Mouse (Mus musculus): ENCODE data around the gene Snrpa. TPM values are rescaled to one million over a fixed set of nuclear protein-coding genes. Genes with fewer than 3 reads are reported as not detected.

Gene Snrpa
- polyA plus RNA-seq, 1 experiment from 2014 or later: 208 TPM

DNA sequence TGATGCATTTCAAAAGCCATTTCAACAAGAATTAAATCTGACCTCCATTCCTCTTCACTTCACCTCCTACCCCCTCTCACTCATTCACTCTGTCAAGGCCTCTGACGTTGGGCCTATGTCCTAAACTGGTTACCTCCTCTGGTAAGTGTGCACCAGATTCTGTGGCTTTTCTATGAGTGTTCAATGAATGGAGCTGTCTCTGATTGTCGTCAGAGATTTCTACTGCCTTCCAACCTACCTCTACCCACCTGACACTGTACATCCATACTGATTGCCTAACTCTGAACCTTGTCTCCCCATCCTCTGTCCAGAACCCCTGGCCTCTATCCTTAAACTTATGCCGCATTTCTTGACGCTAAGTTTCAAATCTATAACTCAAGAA, 18.1 kb downstream of the Snrpa start:
- Histone ChIP-seq H3K4me2 (peak overlapping the region; percentile 61), H3K27me3 (no peaks in the 10 kb centered on the region), H3K4me1 (replicated peaks) (peaks cover 21% of the 10 kb centered on the region), H3K9me3 (no peaks in the 10 kb centered on the region), H3K36me3 (peaks cover 38% of the 10 kb centered on the region), H3K9ac (peak overlapping the region; percentile 75), H3K4me3 (peak overlapping the region; percentile 69), H3K27ac (peak overlapping the region; percentile 94)
- 15% methylated on average over 4 of the region's 4 CpGs for WGBS
- ATAC-seq (ENCODE audit: low FRiP score): peak; percentile 12; the same call in 1 of the 2 replicates

- ATAC-seq (ENCODE audit: low FRiP score): no peak
- peaks cover 59% of the 10 kb centered on the region for H3K36me3 ChIP-seq
These were observed 21.2 kb downstream of the Snrpa start for GRCm38 (mm10) chr7:27174896-27175295.

DNA sequence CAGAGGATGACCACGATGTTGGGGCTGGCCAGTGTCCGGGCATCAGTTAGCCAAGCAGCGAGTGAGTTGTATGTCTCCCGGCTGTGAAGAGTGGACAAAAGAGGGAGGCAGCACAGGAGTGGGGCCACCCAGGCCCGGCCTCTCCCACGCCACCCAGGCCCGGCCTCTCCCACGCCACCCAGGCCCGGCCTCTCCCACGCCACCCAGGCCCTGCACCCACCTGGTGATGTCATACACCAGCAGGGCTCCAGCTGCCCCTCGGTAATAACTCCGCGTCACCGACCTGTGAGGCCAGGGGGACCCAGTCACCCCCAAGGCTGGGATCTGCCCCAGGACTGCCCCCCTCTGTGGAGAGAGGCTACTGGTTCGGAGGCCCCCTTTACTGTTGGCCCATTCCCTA, 21.6 kb downstream of the Snrpa start:
- ATAC-seq (ENCODE audit: low FRiP score): no peak
- no peak overlapping the region for H3K27ac ChIP-seq
- no peaks in the 10 kb centered on the region for H3K9me3 ChIP-seq
- H3K4me2 ChIP-seq: no peak overlapping the region
- H3K4me1 ChIP-seq (replicated peaks): peaks cover 13% of the 10 kb centered on the region
- no peak overlapping the region for H3K4me3 ChIP-seq
- WGBS: 95% methylated on average over 15 of the region's 15 CpGs
- H3K27me3 ChIP-seq: no peaks in the 10 kb centered on the region
- no peak overlapping the region for H3K9ac ChIP-seq
- H3K36me3 ChIP-seq: peaks cover 59% of the 10 kb centered on the region

More at GRCm38 (mm10) chr7:27174896-27175295, 21.2 kb downstream of the Snrpa start:
- no peak overlapping the region for H3K4me2 ChIP-seq
- peaks cover 17% of the 10 kb centered on the region for H3K4me1 ChIP-seq (replicated peaks)
- no peaks in the 10 kb centered on the region for H3K9me3 ChIP-seq
- H3K27me3 ChIP-seq: no peaks in the 10 kb centered on the region
- WGBS: 98% methylated on average over 7 of the region's 7 CpGs
- H3K9ac ChIP-seq: no peak overlapping the region
- no peak overlapping the region for H3K27ac ChIP-seq
- no peak overlapping the region for H3K4me3 ChIP-seq

DNA sequence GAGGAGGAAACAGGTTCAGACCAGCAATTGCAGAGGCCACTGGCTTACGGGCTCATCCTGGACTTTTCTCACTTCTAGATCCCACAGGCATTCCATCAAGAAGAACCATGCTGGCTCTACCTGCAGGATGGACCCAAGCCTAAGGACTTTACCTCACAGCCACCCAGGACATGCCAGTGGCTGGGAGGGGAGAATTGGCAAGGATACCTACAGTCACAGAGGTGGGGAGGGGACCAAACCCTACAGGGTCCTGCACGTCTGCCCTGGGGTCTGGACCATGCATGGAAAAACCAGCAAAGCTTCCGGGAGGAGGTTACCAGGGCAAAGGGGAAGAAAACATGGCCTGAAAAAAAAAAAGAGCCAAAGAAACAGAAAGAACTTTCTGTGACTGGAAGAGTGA, 25.1 kb downstream of the Snrpa start:
- Histone ChIP-seq H3K4me2 (no peak overlapping the region), H3K27me3 (no peaks in the 10 kb centered on the region), H3K4me3 (no peak overlapping the region), H3K9ac (peak overlapping the region; percentile 8; the same call in 1 of the 2 replicates), H3K4me1 (replicated peaks) (peaks cover 11% of the 10 kb centered on the region), H3K36me3 (peaks cover 61% of the 10 kb centered on the region), H3K27ac (no peak overlapping the region), H3K9me3 (no peaks in the 10 kb centered on the region)
- ATAC-seq (ENCODE audit: low FRiP score): no peak
- 92% methylated on average over 3 of the region's 3 CpGs for WGBS

GRCm38 (mm10) chr7:27168371-27168770, 27.7 kb downstream of the Snrpa start:
- 95% methylated on average over 5 of the region's 5 CpGs for WGBS
- Histone ChIP-seq H3K27ac (no peak overlapping the region; the same call in 1 of the 2 replicates), H3K9ac (no peak overlapping the region), H3K27me3 (no peaks in the 10 kb centered on the region), H3K36me3 (peaks cover 54% of the 10 kb centered on the region), H3K4me2 (no peak overlapping the region), H3K4me1 (replicated peaks) (peaks cover 35% of the 10 kb centered on the region), H3K9me3 (no peaks in the 10 kb centered on the region), H3K4me3 (no peak overlapping the region)
- no peak for ATAC-seq (ENCODE audit: low FRiP score)

DNA sequence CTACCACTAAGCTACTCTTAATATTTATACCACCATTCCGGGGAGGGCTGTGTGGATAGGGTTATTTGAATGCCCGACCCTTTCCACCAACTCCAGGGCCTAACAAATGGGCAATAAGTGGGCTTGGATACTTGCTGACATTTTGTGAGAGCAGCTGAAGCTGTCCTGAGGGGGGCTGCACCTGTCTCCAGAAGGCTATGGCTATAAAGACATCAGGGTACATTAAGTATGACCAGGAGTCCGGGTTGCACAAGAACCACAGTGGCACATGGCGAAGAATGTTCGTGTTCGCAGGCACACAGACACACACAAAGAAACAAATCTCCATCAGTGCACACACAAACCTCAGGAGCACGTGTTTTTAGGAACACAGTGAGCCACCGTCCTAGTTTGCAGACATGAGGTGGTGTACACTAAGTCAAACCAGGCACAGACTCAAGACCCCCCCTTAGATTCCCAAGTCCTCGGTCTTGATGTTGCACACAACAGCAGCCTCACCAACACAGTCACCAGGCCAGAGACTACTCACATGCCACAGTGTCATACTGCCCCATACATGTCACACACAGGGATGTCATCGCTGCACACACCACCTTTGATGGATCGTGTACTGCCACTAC, 28.5 kb downstream of the Snrpa start:
- Histone ChIP-seq H3K27me3 (no peaks in the 10 kb centered on the region), H3K4me1 (replicated peaks) (peaks cover 43% of the 10 kb centered on the region), H3K9ac (peak overlapping the region; percentile 90), H3K27ac (peak overlapping the region; percentile 99), H3K4me2 (peak overlapping the region; percentile 89), H3K36me3 (peaks cover 52% of the 10 kb centered on the region), H3K9me3 (no peaks in the 10 kb centered on the region), H3K4me3 (peak overlapping the region; percentile 74)
- WGBS: 76% methylated on average over 11 of the region's 11 CpGs
- ATAC-seq (ENCODE audit: low FRiP score): no peak

GRCm38 (mm10) chr7:27166614-27167474, 29.2 kb downstream of the Snrpa start, which contains the start of gene Egln2:
Egln2 (minus strand) TSS chr7:27166802.
- Histone ChIP-seq H3K9ac (peak within 1 kb of the TSS; percentile 90), H3K27ac (peak within 1 kb of the TSS; percentile 99), H3K4me3 (peak within 1 kb of the TSS; percentile 74), H3K4me2 (peak within 1 kb of the TSS; percentile 89), H3K27me3 (no peaks in the 10 kb centered on the region), H3K36me3 (peaks cover 50% of the 10 kb centered on the region), H3K4me1 (replicated peaks) (peaks cover 50% of the 10 kb centered on the region), H3K9me3 (no peaks in the 10 kb centered on the region)
- 1% methylated on average over 61 of the region's 61 CpGs for WGBS
- peak; percentile 79 for ATAC-seq (ENCODE audit: low FRiP score)

- H3K27me3 ChIP-seq: no peaks in the 10 kb centered on the region
- H3K4me2 ChIP-seq: peak overlapping the region; percentile 89
- H3K4me3 ChIP-seq: peak overlapping the region; percentile 74
- H3K36me3 ChIP-seq: peaks cover 50% of the 10 kb centered on the region
- peaks cover 56% of the 10 kb centered on the region for H3K4me1 ChIP-seq (replicated peaks)
- 0% methylated on average over 30 of the region's 43 CpGs for WGBS
- ATAC-seq (ENCODE audit: low FRiP score): peak; percentile 55
- peak overlapping the region; percentile 99 for H3K27ac ChIP-seq
- peak overlapping the region; percentile 90 for H3K9ac ChIP-seq
- no peaks in the 10 kb centered on the region for H3K9me3 ChIP-seq
These were observed 29.9 kb downstream of the Snrpa start for GRCm38 (mm10) chr7:27166229-27166613.

DNA sequence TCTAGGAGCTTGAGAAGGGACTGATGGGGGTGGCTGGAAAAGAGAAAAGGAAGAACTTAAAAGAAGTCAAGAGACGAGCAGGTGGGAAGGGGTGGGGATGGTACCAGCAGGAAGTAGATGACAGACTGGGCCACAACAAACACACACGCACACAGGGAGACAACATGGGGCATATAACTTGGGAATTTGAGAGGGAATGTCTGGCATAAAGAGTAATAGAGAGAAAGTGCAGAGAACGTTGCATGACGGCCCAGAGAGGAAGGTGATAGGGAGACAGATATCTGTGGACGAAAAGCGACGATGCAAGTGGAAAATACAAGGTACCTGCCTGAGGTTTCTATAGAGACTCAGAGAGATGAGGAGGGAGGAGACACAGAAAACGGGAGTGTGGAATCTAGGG, 30.4 kb downstream of the Snrpa start:
- 3% methylated on average over 8 of the region's 8 CpGs for WGBS
- no peak for ATAC-seq (ENCODE audit: low FRiP score)
- Histone ChIP-seq H3K4me3 (peak overlapping the region; percentile 74), H3K9ac (peak overlapping the region; percentile 90), H3K27ac (peak overlapping the region; percentile 99), H3K4me2 (peak overlapping the region; percentile 89), H3K4me1 (replicated peaks) (peaks cover 62% of the 10 kb centered on the region), H3K36me3 (peaks cover 48% of the 10 kb centered on the region), H3K9me3 (no peaks in the 10 kb centered on the region), H3K27me3 (no peaks in the 10 kb centered on the region)

- Histone ChIP-seq H3K9me3 (no peaks in the 10 kb centered on the region), H3K4me2 (peak overlapping the region; percentile 89), H3K4me1 (replicated peaks) (peaks cover 67% of the 10 kb centered on the region), H3K9ac (peak overlapping the region; percentile 90), H3K27me3 (no peaks in the 10 kb centered on the region), H3K27ac (peak overlapping the region; percentile 99), H3K36me3 (peaks cover 45% of the 10 kb centered on the region), H3K4me3 (peak overlapping the region; percentile 74)
- ATAC-seq (ENCODE audit: low FRiP score): peak; percentile 10
- 74% methylated on average over 23 of the region's 23 CpGs for WGBS
These were observed 30.9 kb downstream of the Snrpa start for GRCm38 (mm10) chr7:27165007-27165655.

DNA sequence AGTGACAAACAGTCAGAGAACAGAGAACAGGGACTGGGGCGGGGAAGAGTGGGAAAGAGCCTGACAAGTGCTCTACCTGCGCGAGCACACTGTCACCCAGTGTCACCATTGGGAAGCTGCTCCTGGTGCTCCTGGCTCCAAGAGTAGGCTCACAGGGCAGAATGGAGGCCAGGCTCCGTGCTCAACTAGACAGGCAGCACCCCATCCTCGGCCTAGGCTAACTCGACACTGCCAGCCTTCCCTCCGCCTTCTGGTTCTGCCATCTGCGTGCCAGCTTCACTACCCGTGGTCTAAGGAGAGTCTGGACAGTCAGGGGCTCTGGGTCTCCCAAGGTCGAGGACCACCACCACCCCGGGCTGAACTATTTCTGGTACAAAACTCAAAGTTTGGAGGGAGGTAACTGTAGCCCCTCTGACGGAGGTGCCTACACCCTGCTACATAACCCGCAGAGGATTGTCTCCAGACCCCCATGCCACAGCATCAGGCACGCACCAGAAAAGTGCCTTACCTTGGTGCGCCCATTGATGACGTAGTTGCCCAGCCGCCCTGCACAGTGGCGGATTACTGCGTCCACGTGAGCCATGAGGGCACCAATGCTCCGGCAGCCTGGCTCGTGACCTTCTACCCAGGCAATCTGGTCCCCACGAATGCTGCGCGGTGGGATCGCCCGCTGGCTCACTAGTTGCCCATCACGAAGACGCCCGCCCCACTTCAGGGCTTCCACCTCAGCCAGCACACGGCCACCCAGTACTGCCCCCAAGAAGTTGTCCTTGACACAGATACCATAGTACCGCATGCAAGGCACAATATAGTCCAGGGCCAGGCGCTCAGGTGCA, 31.7 kb downstream of the Snrpa start:
- H3K9ac ChIP-seq: peak overlapping the region; percentile 90
- H3K4me1 ChIP-seq (replicated peaks): peaks cover 74% of the 10 kb centered on the region
- H3K4me3 ChIP-seq: peak overlapping the region; percentile 74
- 81% methylated on average over 33 of the region's 33 CpGs for WGBS
- no peak overlapping the region for H3K27ac ChIP-seq
- H3K4me2 ChIP-seq: peak overlapping the region; percentile 89
- H3K27me3 ChIP-seq: no peaks in the 10 kb centered on the region
- no peaks in the 10 kb centered on the region for H3K9me3 ChIP-seq
- H3K36me3 ChIP-seq: peaks cover 49% of the 10 kb centered on the region
- ATAC-seq (ENCODE audit: low FRiP score): no peak

All from hindbrain, embryonic 13.5 days (tissue).